Mouse (Mus musculus) T-cell, adult 2 months (primary cell): ENCODE measurements around the gene Figla.
"Not testable (repeated sequence)": the region's sequence is repeated elsewhere in the genome, so short reads cannot be mapped to it uniquely, and the experiment has no call there.

Experiments used
- DNase-seq: peaks from one replicate; pipeline ENCODE4 v3.0.0; 2022; ENCODE audit warnings: low spot score

Gene Figla

DNA sequence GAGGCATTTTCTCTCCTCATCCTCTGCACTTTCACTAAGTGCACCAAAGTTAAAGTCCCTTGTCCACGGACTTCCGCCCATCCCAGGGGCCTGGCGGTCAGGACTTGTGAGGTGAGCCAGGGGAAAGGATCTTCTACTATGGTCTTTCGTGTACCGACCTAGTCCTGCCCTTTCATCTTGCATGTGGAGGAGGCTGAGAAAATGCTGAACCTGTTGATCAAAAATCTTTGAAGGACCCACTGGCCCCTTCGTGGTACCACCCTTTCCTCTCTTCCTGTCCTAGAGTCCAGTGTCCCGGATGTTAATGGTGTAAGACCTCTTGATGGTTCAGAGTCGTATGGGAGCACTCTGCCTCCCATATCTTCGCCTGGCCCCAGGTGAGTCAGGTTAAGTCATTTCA is at the start of gene Figla:
Gene Figla, plus strand, starts transcription at position 301 of the 400 bp plus-strand sequence.
- no peak for DNase-seq

DNA sequence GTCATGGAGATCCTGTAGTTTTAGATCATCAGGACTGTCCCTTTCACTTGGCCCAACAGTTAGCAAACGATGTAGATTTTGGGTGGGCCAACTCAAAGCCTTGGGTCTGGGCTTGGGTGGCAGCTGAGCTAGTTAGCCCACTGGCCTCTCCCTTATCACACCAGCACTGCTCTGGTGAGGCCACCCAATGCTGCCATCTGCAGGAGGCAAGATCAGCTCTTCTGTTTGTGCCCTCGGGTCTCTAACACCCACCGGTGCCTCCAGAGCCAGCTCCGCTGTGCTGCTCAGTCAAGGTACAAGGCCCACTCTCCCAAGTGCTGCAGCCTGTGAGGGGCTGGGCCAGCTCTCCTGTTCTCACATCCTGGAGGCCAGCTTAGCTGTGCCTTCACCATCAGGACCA is 49.3 kb upstream of the Figla start:
- DNase-seq = peak; percentile 42

DNA sequence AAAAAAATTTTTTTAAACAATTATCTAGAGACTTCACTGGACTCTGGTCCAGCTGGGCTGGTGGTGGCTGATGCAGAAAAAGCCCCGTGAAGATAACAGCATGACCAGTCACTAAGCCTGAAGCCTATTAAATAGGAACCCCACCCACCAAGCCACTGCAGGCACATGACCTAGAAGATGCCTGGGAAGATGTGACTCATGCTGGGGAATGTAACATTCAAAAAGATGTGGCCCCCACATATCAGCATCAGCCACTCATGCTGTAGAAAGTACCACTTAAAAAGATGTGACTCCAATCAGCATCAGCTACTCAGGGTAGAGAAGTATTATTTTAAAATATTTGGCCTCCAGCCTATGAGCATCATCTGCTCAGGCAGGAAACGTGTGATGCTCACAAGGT is 46.1 kb upstream of the Figla start:
- no peak for DNase-seq

DNA sequence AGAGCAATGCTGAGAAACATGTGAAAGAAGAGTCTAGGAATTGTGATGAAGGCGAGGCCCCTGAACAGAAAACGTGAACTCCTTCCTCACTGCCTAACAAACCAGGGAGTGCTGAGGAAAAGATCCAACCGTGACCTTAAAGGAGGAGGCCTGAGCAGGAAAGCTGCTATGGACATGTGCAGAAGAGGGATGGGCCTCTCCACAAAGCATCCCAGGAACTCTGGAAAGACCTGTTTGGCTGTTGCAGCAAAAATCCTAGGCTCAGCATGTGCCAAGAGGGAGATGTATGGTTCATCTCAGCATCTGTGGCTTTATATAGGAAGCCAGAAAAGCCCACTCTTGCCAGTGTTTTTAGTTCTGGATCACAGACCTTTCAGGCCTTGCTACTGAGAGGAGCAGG is 43.3 kb upstream of the Figla start:
- no peak for DNase-seq

DNA sequence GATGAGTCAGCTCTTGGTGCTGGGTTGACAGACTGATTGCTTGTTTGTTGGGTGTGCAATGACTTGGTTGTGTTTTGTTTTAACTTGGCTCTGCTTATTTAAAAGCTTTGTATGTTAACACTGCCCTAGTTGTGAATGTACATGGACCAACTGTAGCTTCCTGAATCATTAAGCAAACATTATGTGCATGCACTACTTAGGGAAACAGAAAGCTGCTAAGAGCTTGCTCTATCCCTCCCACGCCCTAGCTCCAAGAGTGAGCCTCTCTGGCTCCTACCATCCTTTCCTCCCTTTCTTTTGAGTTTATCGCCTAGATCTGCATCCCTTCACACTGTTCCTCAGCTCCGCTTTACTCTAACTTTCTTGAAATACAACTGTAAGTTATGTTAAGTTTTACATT is 42.6 kb upstream of the Figla start:
- no peak for DNase-seq

DNA sequence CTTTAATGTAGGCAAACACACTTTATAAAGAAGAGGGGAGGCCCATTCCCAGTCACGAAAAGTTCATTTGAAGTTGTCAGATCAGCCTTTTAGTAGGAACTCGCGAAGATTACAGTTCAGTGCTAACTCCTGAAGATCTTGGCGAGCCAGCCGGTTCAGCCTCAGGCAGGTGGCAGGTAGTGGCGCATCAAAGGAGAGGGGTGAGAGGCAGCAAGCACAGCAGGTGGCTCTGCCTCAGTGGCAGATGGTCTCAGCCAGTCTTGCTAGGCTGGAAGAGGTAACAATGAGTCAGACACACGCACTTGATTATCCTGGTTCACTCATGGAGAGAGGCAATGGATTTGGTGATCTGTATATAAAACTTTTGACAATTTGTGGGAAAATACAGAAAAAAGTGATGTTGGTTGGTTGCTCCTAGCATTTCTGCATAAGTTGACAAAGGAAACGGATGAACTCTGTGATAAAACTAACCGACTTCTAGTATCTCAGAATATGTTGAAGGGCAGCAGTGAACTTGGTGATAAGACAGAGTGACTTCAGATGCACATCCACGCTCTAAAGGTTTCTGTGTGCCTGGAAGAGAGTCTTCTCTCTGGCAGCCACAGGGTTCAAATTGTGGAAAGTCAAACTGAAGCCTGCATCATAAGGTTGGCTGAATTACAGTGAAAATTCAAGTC is 40.9 kb upstream of the Figla start:
- DNase-seq = no peak

DNA sequence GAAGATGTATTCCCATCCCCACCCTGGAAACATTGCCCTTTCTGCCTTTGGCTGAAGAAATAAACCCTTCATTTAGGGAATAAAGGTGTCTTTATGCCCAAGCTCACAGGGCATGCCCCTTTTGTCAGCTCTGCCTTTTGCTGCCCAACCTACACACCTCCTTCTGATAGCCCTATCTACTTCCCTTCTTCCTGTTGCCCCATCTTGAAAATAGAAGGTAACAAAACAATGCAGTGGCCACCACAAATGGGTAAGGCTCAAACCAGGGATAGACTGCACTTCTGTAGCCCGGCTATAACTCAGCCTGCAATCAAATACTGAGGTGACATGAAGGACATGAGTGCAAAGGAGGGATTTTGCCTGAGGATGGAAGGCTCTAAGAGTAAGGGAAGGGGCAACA is 40.2 kb upstream of the Figla start:
- no peak for DNase-seq

DNA sequence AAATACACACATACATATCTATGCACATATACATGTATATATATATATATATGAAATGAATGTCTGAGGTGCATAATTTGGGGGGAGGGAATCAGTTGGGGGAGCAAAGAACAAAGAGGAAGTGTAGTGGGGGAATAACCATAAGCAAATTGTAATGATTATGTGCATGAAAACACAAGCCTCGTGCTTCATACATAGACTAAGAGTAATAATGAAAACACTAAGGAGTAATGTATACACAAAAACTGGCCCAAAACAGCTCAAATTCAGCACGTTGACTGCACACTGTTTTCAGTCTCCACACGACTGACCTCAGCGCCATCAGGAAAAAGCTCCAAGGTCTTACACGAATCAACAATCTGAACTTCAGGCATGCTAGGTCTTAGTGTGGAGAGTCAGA is 39.7 kb upstream of the Figla start:
- DNase-seq = no peak

DNA sequence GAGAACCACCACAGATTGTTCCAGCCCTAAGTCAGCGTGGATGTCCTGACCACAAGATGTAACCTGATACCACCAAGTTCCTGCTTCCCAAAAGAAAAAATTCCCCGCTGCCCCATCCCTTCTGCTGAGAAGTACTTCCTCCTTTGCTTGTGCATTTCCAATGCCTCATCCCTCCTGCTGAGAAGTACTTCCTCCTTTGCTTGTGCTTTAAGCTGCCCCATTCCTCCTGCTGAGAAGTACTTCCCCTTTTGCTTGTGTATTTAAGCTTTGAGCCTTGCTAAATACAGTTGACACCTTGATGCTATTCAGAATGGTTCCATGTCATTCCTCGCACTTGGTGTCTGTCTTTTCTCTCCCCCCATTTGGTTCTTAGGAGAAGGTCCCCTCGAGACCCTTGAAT is 37.2 kb upstream of the Figla start:
- not testable (repeated sequence) for DNase-seq

DNA sequence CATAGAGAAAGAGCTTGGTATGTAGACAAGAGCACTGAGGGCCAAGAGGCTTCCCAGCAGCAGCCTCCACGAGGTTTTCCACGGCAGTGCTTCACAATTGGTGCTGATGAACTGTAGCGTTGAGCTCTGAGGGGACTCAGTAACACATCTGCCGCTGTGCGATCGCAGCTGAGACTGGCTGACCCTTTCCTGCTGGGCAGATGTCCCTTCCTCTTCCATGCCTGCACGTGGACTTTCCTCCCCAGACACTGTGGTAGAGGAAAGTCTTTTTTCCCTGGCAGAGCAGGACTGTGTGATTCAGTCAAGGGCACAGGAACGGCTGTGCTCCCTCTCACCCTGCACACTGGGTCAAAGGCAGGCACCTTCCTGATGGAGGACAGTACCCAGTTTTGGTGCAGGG is 31.6 kb upstream of the Figla start:
- DNase-seq = no peak

DNA sequence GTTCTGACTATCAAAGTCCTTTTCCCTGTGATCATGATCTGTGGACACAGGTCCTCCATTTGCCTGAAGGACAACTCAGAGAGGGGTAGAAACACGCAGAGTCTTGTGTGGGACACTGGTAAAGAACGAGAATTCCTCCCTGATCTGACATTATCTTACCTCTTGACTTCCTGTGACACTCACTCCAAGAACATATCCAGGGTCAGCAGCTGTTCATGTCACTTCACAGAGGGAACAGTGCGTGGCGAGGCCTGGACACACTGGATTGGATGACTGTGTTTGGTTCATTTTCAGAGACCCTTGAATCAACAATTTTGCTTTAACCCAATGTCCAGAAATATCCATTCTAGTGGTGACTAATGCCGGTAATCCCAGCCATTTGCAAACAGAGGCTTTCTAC is 26.4 kb upstream of the Figla start:
- DNase-seq = not testable (repeated sequence)

DNA sequence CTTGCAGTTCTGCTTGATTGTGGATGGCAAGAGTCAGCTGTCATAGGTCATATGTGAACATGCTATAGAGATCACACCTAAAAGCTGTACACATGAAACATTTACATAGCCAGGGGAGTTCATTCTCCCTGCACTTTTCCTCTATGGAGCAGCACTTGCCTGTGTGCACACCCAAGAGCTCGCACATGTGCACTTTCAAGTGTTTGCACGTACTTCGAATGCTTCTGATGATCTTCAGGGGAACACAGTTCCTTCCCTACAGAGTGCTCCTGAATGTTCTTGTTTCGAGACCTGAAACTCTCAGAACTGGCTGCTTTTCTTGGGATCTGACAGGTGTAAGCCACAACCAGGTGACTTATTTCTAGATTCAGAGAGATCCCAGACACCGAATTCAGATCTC is 25.2 kb upstream of the Figla start:
- DNase-seq = not testable (repeated sequence)

DNA sequence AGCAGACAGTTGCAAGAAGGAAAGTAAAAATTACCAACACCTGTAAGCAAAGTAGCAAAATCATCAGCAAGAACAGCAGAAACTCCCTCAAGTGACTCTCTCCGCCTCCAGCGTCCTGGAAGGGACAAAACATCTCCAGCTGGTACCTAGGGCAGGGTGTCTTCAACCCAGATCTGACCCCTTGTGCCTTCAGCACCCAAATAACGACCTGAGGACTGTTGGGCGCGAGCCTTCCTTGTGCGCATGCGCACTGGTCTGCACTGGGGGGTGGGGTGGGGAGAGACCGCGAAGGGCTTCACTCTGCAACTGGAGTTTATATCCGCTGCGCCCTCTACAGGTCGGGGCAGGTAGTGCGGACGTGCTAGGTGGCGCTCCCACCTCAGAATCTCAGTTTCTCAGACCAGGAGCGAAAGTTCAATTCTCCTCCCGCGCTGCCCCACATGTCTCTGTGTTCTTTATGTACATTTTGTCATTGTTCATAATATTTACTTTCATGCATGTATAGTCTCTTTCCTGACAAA is 12.5 kb upstream of the Figla start:
- peak; percentile 40 for DNase-seq

DNA sequence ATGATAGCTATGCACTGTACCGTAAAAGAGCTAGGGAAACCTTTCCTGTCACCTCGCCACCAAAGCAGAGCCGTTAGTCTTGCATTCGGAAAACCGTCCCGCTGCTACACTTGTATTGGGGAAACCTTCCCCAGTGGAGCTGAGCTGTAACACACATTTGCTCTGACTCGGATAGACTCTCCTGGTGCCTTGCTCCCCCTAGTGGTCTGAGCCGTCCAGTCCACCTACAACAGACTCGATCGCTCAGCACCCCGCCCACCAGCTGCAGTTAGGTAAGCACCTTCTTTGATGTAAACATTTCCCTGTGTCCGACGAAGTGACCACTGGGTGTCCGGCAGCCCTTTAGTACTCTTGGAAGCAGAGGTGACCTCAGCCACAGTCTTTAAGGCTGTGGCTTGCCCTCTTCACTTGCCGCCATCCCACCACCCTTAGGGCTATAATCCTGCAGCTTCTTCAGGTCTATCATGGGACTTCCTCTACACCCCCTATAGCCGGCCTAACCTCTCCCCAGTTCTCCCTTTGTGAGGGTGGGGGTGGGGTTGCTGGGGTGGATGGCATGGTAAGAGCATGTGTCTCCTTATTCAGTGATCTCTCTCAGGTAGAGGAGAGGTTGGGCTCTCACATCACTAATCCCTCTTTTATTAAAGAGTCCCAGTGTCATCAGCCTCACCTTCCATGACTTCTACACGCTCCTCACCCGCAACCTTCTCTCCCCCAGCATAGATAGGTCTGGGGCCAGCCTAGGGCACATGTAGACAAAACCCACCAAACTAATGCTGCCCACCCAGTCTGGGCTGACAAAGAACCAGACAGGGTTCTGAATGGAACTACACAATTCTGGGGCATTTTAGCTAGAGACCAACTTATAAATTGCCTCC is 11.5 kb upstream of the Figla start:
- peak; percentile 74 for DNase-seq

DNA sequence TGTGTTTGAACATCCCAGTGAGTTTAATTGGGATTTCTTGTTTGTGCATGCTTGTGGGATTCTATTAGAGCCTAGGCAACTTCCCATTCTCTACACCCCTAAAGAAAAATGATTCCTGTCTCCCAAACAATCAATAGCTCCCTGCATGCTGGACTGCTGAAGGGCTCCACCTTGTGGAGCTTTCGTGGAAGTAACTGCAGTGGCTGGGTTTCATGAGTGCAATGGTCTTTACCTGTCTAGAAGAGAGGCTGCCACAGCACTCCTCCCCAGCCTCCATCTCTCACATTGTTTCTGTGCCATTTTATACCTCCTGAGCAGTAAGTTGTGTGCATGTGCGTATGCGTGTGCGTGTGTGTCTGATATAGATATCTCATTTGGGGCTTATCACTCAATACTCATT is 6.0 kb upstream of the Figla start:
- peak; percentile 48 for DNase-seq

DNA sequence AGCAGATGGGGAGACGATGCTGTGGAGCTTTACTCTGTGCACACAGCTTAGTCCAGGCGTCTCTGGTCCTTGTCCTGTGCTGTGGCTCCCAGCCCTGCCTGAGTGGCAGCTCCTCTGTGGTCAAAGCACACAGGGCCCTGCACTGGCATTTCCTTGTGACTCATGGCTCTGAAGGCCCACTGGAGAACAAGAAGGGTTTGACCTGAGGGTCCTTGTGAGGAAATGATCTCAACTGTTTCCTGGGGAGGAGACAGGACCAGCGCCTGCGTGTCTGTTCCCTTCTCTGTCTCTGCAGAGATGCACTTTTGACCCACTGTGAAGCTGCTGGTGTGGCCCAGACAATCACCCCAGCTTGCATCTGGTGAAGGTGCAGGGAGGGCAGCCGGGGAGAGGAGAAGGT is 1.2 kb upstream of the Figla start:
- DNase-seq = not testable (repeated sequence)

DNA sequence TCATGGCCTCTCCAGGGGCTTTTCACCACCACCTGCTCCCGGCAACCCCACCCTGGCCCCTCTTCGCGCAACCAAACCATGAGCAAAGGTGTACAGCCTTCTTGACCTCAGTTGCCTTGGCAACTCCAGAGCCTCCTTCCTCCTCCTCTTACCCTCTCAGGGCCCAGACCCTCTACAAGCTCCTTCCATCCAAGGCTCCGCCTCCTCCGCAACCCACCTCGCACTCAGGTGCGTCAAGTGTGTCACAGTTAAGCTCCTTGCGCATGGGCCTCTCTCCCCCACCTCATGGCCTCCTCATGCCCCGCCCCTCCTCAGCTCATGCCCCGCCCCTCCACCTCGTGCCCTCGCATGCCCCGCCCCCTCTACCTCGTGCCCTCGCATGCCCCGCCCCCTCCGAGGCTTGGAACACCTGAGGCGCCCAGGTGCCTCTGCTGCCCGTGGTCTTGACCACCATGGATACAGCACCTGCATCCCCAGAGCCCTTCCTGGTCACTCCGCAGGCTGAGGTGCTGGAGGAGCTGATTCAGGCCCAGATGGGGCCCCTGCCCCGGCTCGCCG is 901 bp downstream of the Figla start:
- DNase-seq = no peak

DNA sequence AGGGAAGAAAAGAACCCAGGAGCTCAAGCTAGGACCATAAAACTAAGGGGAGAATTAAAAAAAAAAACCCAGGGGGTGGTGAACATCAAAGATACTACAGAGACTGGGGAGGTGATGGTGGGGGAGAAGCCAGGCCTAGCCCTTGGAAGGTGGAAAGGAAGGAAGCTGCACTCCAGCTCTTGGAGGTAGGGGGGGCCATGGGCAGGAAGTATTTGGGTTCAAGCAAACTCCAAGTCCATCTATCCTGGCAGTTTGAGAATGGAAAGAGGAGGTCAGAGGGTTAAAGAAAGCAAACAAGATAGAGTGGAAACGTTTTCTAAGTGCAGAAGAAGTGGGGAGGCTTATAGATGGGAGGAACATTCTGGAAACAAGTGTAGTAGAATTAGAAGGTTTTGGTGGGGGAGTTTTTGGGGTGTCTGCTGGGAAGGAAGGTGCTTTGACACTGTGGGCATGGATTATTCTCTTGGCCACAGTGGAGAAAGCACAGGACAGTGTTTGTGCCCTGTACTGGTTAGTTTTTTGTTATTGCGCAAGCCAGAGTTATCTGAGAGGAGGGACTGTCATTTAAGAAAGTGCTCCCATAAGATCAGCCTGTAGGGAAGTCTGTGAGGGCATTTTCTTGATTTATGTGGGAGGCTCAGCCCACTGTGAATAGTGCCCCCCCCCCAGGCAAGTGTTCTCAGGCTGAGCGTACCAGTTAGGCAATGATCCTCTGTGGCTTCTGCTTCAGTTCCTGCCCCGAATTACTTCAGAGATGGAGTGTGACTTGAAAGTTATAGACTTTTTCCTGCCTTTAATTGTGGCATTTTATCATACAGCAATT is 3.7 kb downstream of the Figla start:
- no peak for DNase-seq

DNA sequence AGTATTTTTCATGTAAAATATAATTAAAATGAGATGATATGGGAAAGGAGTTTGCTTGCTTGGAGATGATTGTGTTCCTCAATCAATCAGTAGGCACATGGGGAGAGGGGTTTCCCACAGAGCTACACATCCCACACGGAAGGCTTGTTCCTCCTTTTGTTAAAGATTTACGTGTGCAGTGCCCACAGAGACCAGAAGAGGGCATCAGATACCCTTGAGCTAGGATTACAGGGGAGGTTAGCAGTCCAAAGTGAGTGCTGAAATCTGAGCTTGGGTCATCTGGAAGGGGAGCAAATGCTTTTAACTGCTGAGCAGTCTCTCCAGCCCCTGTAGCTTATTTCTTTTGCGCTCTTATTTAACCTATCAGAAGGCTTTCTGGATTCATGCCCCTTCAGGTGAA is 5.0 kb downstream of the Figla start:
- peak; percentile 18 for DNase-seq

DNA sequence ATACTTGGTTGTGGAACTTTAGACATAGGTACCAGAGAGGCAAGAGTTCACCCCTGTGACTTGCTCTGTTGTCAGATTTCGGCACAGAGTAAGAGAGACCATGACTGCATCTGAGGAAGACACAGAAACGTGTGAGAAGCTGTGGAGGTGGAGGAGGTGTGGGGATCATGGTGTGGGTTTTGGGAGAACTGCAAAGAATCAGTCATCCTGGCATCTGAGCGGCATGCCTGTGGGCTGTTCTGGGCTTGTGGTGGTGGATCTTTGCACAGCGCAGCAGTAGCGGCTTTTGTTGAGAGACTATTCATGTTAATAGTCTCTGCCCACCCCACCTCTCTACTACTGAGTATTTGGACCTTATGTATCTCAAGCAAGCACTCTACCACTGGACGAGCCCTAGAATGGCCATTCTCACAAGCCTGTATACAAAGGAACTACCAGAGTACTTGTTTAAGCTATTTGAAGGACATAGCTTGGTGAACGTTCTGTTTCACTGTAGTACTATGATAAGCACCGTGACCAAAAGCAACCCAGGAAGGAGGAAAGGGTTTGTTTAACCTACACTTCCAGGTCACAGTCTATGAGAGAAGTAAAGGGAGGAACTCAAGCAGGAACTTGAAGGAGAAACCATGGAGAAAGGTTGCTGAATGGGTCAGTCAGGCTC is 10.8 kb downstream of the Figla start:
- no peak for DNase-seq

DNA sequence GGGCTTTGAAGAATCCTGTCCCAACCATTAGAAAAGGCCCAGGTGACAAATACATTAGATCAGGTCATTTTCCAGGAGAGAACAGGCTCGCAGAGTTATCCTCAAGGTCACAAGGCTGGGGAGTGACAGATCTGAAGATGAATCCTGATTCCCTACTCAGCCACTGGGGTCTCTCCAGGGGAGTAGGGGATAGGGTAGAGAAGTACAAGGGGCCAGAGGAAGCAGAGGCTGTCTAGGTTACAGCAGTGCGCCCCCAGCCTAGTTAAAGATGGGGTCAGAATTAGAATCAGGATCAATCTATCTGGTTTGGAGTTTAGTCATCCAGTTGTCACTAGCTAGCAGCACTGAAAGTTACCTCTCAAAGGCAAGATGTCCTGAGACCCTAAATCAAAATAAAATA is 12.2 kb downstream of the Figla start:
- DNase-seq = no peak
